Mouse (Mus musculus): ENCODE results near the gene Ctrl.

DNA sequence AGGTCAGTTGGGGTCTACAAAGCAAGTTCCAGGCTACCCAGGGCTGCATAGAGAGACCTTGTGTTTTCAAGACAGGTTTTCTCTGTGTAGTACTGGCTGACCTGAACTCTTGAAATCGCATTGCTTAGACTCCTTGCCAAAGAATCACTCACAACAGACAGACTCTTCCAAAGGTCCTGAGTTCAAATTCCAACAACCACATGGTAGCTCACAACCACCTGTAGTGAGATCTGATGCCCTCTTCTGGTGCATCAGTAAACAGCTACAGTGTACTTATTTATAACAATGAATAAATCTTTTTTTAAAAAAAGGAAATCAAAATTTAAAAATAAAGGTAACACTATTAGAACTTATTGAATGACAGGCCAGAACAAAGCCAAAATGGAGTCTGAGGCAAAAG, 47.5 kb upstream of the Ctrl start:
- TF ChIP-seq POLR2AphosphoS2 (IDR thresholded peaks at IDR 0.05; ENCODE audit: insufficient read length, low read depth) (no peak), CEBPB (IDR thresholded peaks at IDR 0.05; ENCODE audit: insufficient read depth, poor library complexity, severe bottlenecking) (no peak), MAX (IDR thresholded peaks at IDR 0.05; ENCODE audit: low read depth) (no peak), MYOD1 (IDR thresholded peaks at IDR 0.05; ENCODE audit: control insufficient read depth in 1 of 3, insufficient read length in 2 of 3, low read depth in 2 of 3) (no peak), MYOG (IDR thresholded peaks at IDR 0.05; ENCODE audit: control insufficient read depth in 1 of 3, insufficient read depth in 1 of 3, insufficient read length in 2 of 3, low read depth in 2 of 3) (no peak), POLR2A (IDR thresholded peaks at IDR 0.05; ENCODE audit: insufficient read length, low read depth) (no peak), TCF12 (IDR thresholded peaks at IDR 0.05; ENCODE audit: insufficient read depth, poor library complexity, severe bottlenecking) (no peak), REST (IDR thresholded peaks at IDR 0.05; ENCODE audit: insufficient read depth, insufficient read length) (no peak), USF1 (IDR thresholded peaks at IDR 0.05; ENCODE audit: low read depth) (no peak), SRF (IDR thresholded peaks at IDR 0.05; ENCODE audit: control insufficient read depth, insufficient read length, low read depth) (no peak), E2F4 (IDR thresholded peaks at IDR 0.05; ENCODE audit: insufficient read depth) (no peak)
